Mouse (Mus musculus) cortical plate, adult 2 months (tissue): ENCODE data around the gene Flvcr2. TPM values are rescaled to one million over a fixed set of nuclear protein-coding genes. Genes with fewer than 3 reads are reported as not detected.

Source experiments
- H3K27ac ChIP-seq: fragments of 200-500 bp; 2 replicates; pipeline ENCODE4 v1.5.1; 2012; ENCODE audit warnings: low read length, control low read depth, inconsistent platforms; ENCODE audit not compliant: insufficient read depth
- H3K4me1 ChIP-seq: fragments of 200-500 bp; 2 replicates; pipeline ENCODE4 v1.6.1; 2011; ENCODE audit warnings: low read length; ENCODE audit not compliant: control insufficient read depth, insufficient read depth
- H3K4me3 ChIP-seq: fragments of 200-500 bp; 2 replicates; pipeline ENCODE4 v1.5.1; 2011; ENCODE audit warnings: mild to moderate bottlenecking, low read length, control low read depth; ENCODE audit not compliant: insufficient read depth
- CTCF ChIP-seq: fragments of 200-500 bp; IDR thresholded peaks from 2 replicates; pipeline ENCODE4 v1.5.1; 2011; ENCODE audit warnings: mild to moderate bottlenecking, control low read depth, low read length; ENCODE audit not compliant: insufficient read depth; ENCODE audit errors: extremely low read depth
- POLR2A ChIP-seq: fragments of 200-500 bp; IDR thresholded peaks from 2 replicates; pipeline ENCODE4 v1.6.1; 2011; ENCODE audit warnings: mild to moderate bottlenecking, low read length, control low read depth; ENCODE audit not compliant: insufficient read depth; ENCODE audit errors: extremely low read depth
- polyA plus RNA-seq: library from polyadenylated mRNA; depleted of rRNA; stranded (reverse); fragments of >200 nt; gene quantifications from 2 replicates; pipeline ENCODE4 v1.2.3, GENCODE M21; 2012

Gene Flvcr2
- polyA plus RNA-seq, 1 experiment = 3.3 TPM

DNA sequence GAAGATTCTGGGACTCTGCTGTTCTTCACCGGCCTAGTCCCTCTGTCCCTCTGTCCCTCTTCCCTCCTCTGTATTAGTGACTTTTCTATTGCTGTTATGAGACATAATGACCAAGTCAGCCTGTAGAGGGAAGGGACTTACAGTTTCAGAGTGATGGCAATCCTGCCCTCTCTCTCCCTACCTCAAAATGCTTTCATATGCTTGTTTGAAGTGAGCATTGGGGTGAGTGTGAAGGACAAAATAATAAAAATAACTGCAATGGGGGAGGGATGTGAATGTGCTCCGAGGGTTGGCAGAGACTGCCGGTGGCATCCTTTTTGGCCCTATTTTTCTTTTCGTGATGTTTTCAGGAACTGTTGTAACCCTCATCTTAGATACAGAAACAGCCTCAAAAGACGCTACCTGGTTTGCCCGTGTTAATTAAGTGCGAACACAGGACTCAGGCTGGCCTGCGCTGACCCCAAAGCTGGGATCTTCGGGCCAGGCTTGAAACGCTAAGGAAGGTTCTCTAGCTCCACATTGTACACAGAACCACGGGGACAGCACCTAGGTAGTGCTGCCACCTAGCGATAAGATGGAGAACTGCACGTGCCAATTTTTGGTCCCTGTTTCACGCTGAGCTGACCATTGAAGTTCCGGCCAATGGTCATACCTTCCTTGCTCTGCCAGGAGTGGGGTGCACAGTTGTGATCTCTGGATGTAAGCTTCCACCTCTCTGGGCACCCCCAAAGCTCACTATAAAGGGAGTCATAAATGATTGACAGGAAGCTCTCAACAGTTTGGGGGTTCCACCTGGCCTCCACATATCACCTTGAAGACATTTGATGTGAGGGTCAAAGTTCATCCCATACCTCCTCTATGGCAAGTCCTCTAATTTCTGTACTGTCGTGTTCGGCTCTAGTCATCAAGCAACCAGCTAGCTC, 17.1 kb upstream of the Flvcr2 start:
- H3K4me3 ChIP-seq = no peak overlapping the region
- TF ChIP-seq POLR2A (no peak), CTCF (peak; percentile 96)
- no peaks in the 10 kb centered on the region for H3K4me1 ChIP-seq
- no peak overlapping the region for H3K27ac ChIP-seq

DNA sequence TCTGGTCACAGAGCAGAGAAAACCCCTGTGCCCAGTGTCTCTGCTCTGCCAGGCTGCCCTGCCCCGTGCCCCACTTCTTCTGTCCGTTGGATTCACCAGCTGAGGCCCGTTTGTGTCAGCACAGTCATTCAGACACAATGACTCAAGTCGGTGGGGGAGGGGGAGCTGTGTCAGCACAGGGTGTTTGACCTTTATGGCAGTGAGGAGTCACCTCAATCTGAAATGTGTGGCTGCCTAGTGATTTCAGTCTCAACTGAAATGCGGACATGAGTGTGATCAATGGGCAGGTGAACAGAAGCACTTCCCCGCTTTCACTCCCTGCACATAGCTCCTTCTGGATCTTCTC, 16.4 kb upstream of the Flvcr2 start:
- TF ChIP-seq POLR2A = no peak
- no peak for TF ChIP-seq CTCF

DNA sequence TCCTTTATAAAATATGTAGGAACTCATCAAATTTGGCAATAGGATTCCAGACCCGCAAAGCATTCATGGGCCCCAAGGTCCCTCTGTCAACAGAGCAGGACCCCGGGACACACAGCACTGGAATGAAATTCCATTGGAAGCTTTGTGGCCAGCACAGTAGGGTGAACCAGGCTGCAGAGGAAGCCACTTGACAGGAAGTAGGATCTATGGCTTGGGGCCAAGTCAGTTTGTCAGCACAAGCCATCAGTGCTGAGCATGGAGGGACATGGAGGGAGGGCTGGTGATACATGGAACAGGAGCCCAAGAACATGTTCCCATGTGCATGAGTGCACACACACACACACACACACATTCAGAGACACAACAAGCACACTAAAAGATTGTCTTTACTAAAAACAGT, 10.1 kb upstream of the Flvcr2 start:
- TF ChIP-seq POLR2A = no peak
- no peak for TF ChIP-seq CTCF
- Histone ChIP-seq H3K4me1 (no peaks in the 10 kb centered on the region), H3K4me3 (no peak overlapping the region), H3K27ac (no peak overlapping the region)

More for the DNA sequence above, 16.4 kb upstream of the Flvcr2 start:
- H3K4me1 ChIP-seq = no peaks in the 10 kb centered on the region
- no peak overlapping the region for H3K27ac ChIP-seq
- no peak overlapping the region for H3K4me3 ChIP-seq

DNA sequence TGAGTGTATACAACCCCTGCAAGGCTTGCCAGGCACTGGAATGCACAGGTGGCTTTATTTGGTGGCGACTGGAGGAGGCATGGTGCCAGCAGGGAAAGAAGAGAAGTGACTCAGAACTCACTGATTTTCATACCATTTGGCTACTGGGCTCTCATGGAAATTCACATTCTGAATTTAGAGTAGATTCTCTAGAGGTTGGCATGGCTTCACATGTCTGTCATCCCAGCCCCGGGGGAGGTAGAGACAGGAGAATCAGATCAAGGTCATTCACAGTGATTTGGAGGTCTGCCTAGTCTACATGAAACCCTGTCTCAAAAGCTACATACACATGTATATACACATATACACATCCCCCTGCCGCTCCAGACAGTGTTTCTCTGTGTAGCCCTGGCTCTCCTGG, 9.4 kb upstream of the Flvcr2 start:
- Histone ChIP-seq H3K27ac (no peak overlapping the region), H3K4me1 (no peaks in the 10 kb centered on the region), H3K4me3 (no peak overlapping the region)
- TF ChIP-seq CTCF (no peak), POLR2A (no peak)

DNA sequence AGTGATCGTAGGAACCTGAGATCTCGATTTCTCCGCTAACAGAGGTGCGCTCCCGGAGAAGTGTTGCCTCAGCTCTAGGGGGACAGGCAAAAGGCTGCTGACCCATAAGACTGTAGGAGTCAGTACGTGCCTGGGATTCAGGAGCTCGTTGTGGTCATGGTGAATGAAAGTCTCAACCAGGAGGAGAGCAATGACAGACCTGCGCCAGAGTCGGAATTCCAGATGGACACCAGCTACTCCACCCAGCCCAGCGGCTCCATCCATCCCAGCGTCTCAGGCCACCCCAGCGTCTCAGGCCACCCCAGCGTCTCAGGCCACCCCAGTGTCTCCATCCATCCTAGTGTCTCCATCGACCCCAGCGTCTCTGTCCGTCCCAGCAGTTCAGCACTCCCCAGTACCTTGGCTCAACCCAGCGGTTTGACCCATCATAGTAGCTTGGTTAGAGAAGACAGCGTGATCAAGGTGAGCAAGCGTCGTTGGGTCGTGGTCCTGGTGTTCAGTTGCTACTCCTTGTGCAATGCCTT, 419 bp downstream of the Flvcr2 start:
- H3K4me1 ChIP-seq = no peaks in the 10 kb centered on the region
- no peak overlapping the region for H3K27ac ChIP-seq
- peak overlapping the region; percentile 53 for H3K4me3 ChIP-seq
- TF ChIP-seq CTCF = no peak
- TF ChIP-seq POLR2A = no peak

DNA sequence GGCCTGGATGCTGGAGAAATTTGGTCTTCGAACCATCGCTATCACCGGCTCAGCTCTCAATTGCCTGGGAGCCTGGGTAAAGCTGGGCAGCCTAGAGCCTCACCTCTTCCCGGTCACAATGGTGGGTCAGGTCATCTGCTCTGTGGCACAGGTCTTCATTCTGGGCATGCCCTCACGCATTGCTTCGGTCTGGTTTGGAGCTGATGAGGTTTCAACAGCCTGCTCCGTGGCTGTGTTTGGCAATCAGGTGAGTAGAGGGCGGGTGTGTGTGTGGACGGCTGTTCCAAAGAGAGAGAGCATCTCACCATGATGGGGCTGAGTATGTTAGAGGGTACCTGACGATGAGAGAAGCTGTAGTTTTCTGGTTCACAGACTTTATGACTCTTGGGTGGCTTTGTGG, 1.0 kb downstream of the Flvcr2 start:
- Histone ChIP-seq H3K4me1 (no peaks in the 10 kb centered on the region), H3K4me3 (peak overlapping the region; percentile 53), H3K27ac (no peak overlapping the region)
- no peak for TF ChIP-seq CTCF

DNA sequence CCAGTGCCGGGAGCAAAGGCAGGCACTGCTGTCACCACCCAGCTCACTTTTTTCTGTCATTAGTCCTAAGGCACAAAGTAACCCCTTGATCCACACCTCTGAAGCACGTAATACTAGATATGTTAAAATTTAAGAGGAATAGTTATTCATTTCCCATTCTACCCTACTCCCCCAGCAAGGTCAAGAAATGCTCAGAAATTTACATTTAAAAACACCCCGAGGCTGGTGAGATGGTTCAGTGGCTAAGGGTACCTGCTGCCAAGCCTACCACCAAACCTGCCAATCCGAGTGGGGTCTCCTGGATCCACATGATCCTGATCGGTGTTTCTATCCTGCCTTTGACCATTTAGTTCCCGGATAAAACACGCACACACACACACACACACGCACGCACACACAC, 3.5 kb downstream of the Flvcr2 start:
- Histone ChIP-seq H3K4me3 (no peak overlapping the region), H3K4me1 (no peaks in the 10 kb centered on the region), H3K27ac (no peak overlapping the region)
- TF ChIP-seq POLR2A (no peak), CTCF (no peak)

DNA sequence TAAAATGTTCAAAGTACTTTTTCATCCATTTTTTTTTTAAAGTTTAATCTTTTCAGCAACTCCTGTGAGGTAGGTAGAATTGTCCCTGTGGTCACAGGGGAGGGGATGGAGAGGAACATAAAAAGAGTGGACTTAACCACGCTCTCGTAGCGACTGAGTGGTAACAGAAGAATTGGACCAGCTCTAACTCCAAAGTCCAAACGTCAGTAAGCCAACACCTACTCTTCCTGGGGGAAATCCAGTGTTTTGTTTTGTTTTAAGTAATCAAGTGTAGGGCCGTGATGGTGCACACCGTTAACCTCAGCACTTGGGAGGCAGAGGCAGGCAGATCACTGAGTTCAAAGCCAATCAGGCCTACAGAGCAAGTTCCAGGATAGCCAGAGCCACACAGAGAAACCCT, 5.8 kb downstream of the Flvcr2 start:
- H3K4me1 ChIP-seq = no peaks in the 10 kb centered on the region
- H3K4me3 ChIP-seq = no peak overlapping the region
- TF ChIP-seq POLR2A (no peak), CTCF (no peak)
- no peak overlapping the region for H3K27ac ChIP-seq

DNA sequence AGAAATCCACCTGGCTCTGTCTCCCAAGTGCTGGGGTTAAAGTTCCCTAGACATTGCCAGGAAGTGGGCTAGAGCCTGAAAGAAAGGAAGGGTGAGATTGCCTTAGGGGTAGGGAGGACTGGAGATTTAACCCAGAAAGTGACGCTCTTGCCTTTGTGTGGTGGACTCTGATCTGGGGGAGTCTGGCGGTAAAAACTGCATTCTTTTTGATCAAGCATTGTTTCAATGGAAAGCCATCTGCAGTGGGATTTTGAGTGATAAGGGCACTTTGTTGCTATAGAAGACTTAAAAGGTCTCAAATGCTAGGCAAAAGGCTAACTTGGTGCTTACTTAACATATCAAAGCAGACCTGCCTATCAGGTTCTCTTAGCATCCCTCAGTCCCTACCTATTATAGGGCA, 6.9 kb downstream of the Flvcr2 start:
- Histone ChIP-seq H3K4me3 (no peak overlapping the region), H3K4me1 (no peaks in the 10 kb centered on the region), H3K27ac (no peak overlapping the region)
- TF ChIP-seq CTCF (no peak), POLR2A (no peak)

DNA sequence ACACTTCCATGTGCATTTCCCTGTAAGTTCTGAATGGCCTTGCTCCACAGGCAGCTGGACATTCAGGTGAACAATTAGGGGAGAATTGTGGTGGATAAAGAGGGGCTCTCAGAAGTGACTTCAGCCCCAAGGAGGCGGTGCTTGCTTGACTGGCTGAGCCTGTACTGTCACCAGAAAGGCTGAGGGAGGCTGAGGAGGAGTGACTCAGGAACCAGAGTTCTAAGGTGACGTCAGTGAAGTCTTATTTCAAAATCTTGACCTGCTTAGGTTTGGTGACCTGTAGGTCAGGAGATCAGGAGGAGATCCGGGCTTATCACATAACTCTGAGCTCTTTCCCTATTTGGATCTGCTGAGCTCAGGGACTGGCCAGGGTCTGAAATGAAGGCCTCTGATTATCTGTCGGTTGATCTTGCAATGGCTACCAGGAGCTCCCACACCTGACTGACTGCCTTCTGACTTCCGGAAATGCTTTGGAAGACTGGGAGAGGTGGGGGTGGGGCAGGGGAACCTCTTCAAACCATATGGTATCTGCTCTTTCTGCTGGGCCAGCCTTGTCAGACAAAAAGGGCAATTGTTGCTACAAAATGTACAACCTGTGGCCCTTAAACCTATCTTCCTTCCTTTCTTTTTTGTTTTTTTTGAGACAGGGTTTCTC, 8.4 kb downstream of the Flvcr2 start:
- no peak for TF ChIP-seq CTCF
- TF ChIP-seq POLR2A = no peak
- H3K27ac ChIP-seq = no peak overlapping the region
- H3K4me1 ChIP-seq = no peaks in the 10 kb centered on the region
- no peak overlapping the region for H3K4me3 ChIP-seq
